Mouse (Mus musculus) bone marrow, adult 2 months (tissue): Measurements from ENCODE around the gene Chchd10. TPM values are rescaled to one million over a fixed set of nuclear protein-coding genes. Genes with fewer than 3 reads are reported as not detected.

Experiments
- H3K27ac ChIP-seq: fragments of 200-500 bp; 2 replicates; pipeline ENCODE4 v1.5.1; 2012; ENCODE audit warnings: low read depth, mild to moderate bottlenecking, control low read depth, inconsistent platforms, low read length; ENCODE audit not compliant: control insufficient read depth, poor library complexity, insufficient read depth
- H3K4me1 ChIP-seq: fragments of 200-500 bp; 2 replicates; pipeline ENCODE4 v1.6.1; 2011; ENCODE audit warnings: low read length; ENCODE audit not compliant: control insufficient read depth, insufficient read depth
- H3K4me3 ChIP-seq: fragments of 200-500 bp; replicated peaks from 2 replicates; pipeline ENCODE3; 2011; ENCODE audit warnings: mild to moderate bottlenecking, low read depth, low read length, control low read depth; ENCODE audit not compliant: control insufficient read depth
- CTCF ChIP-seq: fragments of 200-500 bp; IDR thresholded peaks from 2 replicates; pipeline ENCODE4 v1.5.1; 2011; ENCODE audit warnings: low read length, control low read depth; ENCODE audit not compliant: control insufficient read depth, insufficient read depth
- POLR2A ChIP-seq: fragments of 200-500 bp; IDR thresholded peaks from 2 replicates; pipeline ENCODE4 v1.6.1; 2011; ENCODE audit warnings: low read depth, mild to moderate bottlenecking, control low read depth, low read length, borderline replicate concordance; ENCODE audit not compliant: control insufficient read depth
- WGBS: fragments of 180-500 bp; shearing (Covaris S2); methylation state at CpG from one replicate; pipeline ENCODE4 v1.1.7; 2018; 5-methylcytosine and 5-hydroxymethylcytosine counted together
- polyA plus RNA-seq: library from polyadenylated mRNA; stranded (reverse); fragments of >200 nt; gene quantifications from 2 replicates; pipeline ENCODE4 v1.2.4, GENCODE M21; 2011; ENCODE audit warnings: low replicate concordance; ENCODE audit not compliant: missing spikeins, insufficient read depth, insufficient read length

Chchd10 gene
- polyA plus RNA-seq, 1 experiment, result 103 TPM

GRCm38 (mm10) chr10:75934991-75935390, 2.1 kb downstream of the Chchd10 start:
- TF ChIP-seq CTCF, result no peak
- 63% methylated on average over 1 of the region's 1 CpGs for WGBS
- no peaks in the 10 kb centered on the region; the same call in 1 of the 2 replicates for H3K4me1 ChIP-seq
- H3K27ac ChIP-seq, result no peak overlapping the region
- no peak overlapping the region for H3K4me3 ChIP-seq

- peak within 1 kb of the TSS; percentile 94 for H3K4me3 ChIP-seq
- TF ChIP-seq CTCF (no peak), POLR2A (peak; percentile 91)
- H3K27ac ChIP-seq, result peak within 1 kb of the TSS; percentile 80
- peaks cover 2% of the 10 kb centered on the region for H3K4me1 ChIP-seq
- WGBS, result 2% methylated on average over 51 of the region's 51 CpGs
Observed at GRCm38 (mm10) chr10:75935680-75936541, 3.0 kb downstream of the Chchd10 start, which contains the start of gene Mmp11. Gene Mmp11, minus strand, starts transcription at chr10:75936496.

DNA sequence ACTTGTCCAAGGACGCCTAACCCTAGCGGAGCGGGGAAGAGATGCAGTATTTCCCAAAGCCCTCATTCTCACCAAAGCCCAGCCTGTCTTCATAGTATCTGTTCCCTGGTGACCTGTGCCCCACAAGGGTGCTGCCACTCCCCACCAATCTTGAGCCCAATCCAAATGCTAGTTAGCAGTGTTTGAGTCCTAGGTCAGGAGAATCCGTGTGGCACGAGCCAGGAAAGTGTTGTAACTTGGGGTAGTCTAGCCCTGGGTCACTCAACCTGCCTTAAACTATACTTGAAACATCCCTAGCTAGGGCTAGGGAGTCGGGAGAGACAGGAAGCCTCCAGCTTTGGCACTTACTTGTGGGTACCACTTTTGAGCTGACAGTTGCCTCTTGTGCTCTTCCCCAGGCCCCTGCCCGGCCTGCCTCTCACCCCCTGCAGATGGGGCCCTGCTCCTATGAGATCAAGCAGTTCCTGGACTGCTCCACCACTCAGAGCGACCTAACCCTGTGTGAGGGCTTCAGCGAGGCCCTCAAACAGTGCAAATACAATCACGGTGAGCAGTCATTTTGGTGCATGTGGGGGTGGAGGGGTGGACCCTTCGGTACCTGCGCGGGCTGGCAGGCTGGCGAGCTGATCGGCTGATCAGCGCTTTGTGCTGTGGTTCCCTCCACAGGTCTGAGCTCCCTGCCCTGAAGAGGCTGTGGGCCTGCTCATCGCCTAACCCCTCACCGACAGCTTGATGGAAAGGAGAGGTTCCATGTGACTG, 4.2 kb downstream of the Chchd10 start:
- WGBS, result 78% methylated on average over 18 of the region's 18 CpGs
- Histone ChIP-seq H3K4me3 (peak overlapping the region; percentile 43), H3K27ac (peak overlapping the region; percentile 80), H3K4me1 (peaks cover 2% of the 10 kb centered on the region)
- TF ChIP-seq POLR2A (no peak), CTCF (no peak)

DNA sequence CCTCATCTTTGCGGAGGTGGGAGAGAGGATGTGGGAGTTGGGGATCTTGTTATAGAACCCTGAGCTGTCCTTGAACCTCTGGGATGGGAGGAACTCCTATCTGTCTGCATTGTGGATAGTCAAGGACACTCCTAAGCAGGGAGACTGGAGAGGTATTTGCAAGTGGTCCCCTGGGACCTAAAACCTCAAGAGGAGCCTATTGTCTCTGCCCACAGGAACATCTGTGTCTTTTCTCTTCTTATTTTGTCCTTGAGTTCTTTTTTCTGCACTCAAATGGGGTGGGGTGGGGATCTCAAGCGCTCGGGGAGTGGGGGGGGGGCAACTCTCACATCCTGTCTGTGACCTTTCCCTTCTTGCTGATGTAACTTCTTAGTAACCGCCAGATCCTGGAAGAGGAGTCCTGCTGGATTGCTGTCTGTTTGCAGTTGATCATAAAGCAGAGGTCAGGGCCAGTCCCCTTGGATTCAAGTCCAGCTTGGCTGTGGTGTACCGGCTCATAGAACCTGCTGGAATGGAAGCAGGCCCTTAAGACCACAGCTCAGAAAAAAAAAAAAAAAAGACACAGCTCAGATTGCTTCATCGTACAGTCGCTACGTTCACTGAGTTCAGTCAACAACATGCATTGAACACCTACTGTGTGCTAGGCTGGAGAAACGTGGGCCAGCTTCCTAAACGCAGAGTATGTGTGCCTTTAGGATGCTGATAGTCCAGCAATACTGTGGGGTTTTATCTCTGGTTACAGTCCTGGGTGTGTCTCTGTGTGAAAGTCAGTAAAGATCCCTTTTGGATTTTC, 5.1 kb downstream of the Chchd10 start:
- WGBS, result 50% methylated on average over 10 of the region's 10 CpGs
- Histone ChIP-seq H3K4me3 (peak overlapping the region; percentile 68), H3K27ac (peak overlapping the region; percentile 71), H3K4me1 (peaks cover 2% of the 10 kb centered on the region)
- no peak for TF ChIP-seq POLR2A
- no peak for TF ChIP-seq CTCF

DNA sequence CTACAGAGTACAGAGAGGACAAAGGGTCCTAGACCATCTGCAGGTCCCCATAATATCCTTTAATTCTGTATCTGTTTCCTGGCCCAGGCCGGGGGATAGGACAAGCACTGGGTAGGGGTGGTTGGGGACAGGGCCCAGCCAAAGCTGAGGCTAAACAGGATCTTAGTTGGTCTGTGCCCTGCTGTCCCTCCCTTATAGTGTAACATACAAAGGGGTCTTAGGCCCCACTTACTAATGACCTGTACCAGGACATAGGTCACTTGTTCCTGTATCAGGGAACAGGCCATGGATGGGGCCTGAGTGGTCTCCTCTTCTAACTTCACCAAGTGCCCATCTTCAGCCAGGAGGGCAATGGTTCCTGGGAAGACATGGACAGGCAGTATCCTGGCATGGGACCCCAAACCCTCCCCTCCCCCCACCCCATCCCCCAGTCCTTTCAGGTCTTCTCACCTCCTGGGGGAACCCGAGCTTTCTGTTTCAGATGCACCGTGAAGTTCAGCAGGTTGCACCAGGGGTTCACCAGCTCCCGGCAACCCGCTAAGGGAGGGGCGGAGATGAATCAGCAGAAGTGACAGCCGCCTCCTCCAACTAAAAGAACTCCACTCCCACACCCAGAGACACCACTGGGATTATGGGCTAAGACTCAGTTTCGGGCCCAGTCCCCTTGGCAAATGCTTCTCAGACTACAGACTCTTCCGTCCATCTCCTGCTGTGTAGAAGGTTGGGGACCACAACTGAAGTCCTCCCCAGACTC, 6.7 kb downstream of the Chchd10 start:
- 36% methylated on average over 9 of the region's 9 CpGs for WGBS
- peak overlapping the region; percentile 54 for H3K27ac ChIP-seq
- no peak for TF ChIP-seq POLR2A
- no peak for TF ChIP-seq CTCF
- H3K4me3 ChIP-seq, result peak overlapping the region; percentile 75
- peaks cover 2% of the 10 kb centered on the region for H3K4me1 ChIP-seq

GRCm38 (mm10) chr10:75940520-75940919, 7.6 kb downstream of the Chchd10 start, which contains the start of gene Gm867:
Gene Gm867, minus strand, starts transcription at chr10:75940672.
- H3K27ac ChIP-seq, result peak within 1 kb of the TSS; percentile 54
- H3K4me3 ChIP-seq, result peak within 1 kb of the TSS; percentile 75
- H3K4me1 ChIP-seq, result peaks cover 2% of the 10 kb centered on the region
- no peak for TF ChIP-seq CTCF
- no peak for TF ChIP-seq POLR2A
- 89% methylated on average over 5 of the region's 5 CpGs for WGBS

GRCm38 (mm10) chr10:75941042-75941824, 8.3 kb downstream of the Chchd10 start:
- TF ChIP-seq POLR2A (no peak), CTCF (no peak)
- Histone ChIP-seq H3K27ac (no peak overlapping the region), H3K4me1 (peaks cover 2% of the 10 kb centered on the region), H3K4me3 (no peak overlapping the region)
- WGBS, result 89% methylated on average over 9 of the region's 9 CpGs
